ENCODE assay signal across 30 mouse cellular contexts in genomic region chr4:118383271-118383670, GRCm38 (mm10).
"Had no signal": no experiment of that assay in that cellular context is flagged by ENCODE, and none has a peak within 500 bp of the region (broad histone marks: within the 10 kb centered on the region; RNA-seq: fewer than 3 reads in every experiment).

No protein-coding gene starts in this region.

- H3K4me1 ChIP-seq: limb, embryonic 10.5 days; limb, embryonic 12.5 days; limb, embryonic 13.5 days; limb, embryonic 15.5 days; liver, embryonic 12.5 days; liver, embryonic 13.5 days; liver, embryonic 15.5 days; lung, embryonic 15.5 days; megakaryocyte, embryonic 14.5 days; midbrain, embryonic 10.5 days; midbrain, embryonic 12.5 days; midbrain, embryonic 13.5 days; midbrain, embryonic 15.5 days; neural tube, embryonic 12.5 days had no signal

- H3K27ac ChIP-seq: limb, embryonic 10.5 days; limb, embryonic 12.5 days; limb, embryonic 13.5 days; limb, embryonic 15.5 days; liver, embryonic 12.5 days; liver, embryonic 13.5 days; liver, embryonic 14.5 days; liver, embryonic 15.5 days; lung, embryonic 15.5 days; macrophage; midbrain, embryonic 10.5 days; midbrain, embryonic 12.5 days; midbrain, embryonic 13.5 days; midbrain, embryonic 15.5 days; neural tube, embryonic 12.5 days had no signal

- H3K27me3 ChIP-seq: limb, embryonic 12.5 days; limb, embryonic 13.5 days; limb, embryonic 15.5 days; liver, embryonic 12.5 days; liver, embryonic 13.5 days; liver, embryonic 15.5 days; lung, embryonic 15.5 days; megakaryocyte, embryonic 14.5 days; midbrain, embryonic 12.5 days; midbrain, embryonic 13.5 days; midbrain, embryonic 15.5 days; neural tube, embryonic 12.5 days had no signal

- DNase-seq: left cerebral cortex, postnatal 4 days; liver; liver, embryonic 13.5 days; liver, postnatal 0 days; lung, adult 18-20 months; lung, adult 2 months; lung, embryonic 14.5 days; lung, postnatal 10 days; lung, postnatal 14 days; lung, postnatal 36 days; lung, postnatal 4 days; midbrain, embryonic 14.5 days had no signal

- H3K9me3 ChIP-seq: limb, embryonic 10.5 days; limb, embryonic 12.5 days; limb, embryonic 13.5 days; limb, embryonic 15.5 days; liver, embryonic 12.5 days; liver, embryonic 13.5 days; liver, embryonic 15.5 days; lung, embryonic 15.5 days; megakaryocyte, embryonic 14.5 days; midbrain, embryonic 10.5 days; midbrain, embryonic 12.5 days; midbrain, embryonic 13.5 days; midbrain, embryonic 15.5 days; neural tube, embryonic 12.5 days had no signal

- ATAC-seq: liver, embryonic 12.5 days; liver, postnatal 0 days; lung, postnatal 0 days; midbrain, embryonic 13.5 days; midbrain, embryonic 15.5 days had no signal

- H3K9ac ChIP-seq: limb, embryonic 12.5 days; limb, embryonic 13.5 days; limb, embryonic 15.5 days; liver, embryonic 12.5 days; liver, embryonic 13.5 days; liver, embryonic 14.5 days; liver, embryonic 15.5 days; liver, postnatal 0 days; lung, embryonic 14.5 days; lung, embryonic 15.5 days; midbrain, embryonic 12.5 days; midbrain, embryonic 13.5 days; midbrain, embryonic 15.5 days; neural tube, embryonic 12.5 days had no signal

- H3K4me2 ChIP-seq: limb, embryonic 12.5 days; limb, embryonic 13.5 days; limb, embryonic 15.5 days; liver, embryonic 11.5 days; liver, embryonic 12.5 days; liver, embryonic 13.5 days; liver, embryonic 15.5 days; lung, embryonic 14.5 days; lung, embryonic 15.5 days; midbrain, embryonic 12.5 days; midbrain, embryonic 13.5 days; midbrain, embryonic 15.5 days; neural tube, embryonic 12.5 days had no signal

- H3K4me3 ChIP-seq: limb, embryonic 10.5 days; limb, embryonic 12.5 days; limb, embryonic 13.5 days; limb, embryonic 15.5 days; liver, embryonic 12.5 days; liver, embryonic 13.5 days; liver, embryonic 15.5 days; lung, embryonic 15.5 days; megakaryocyte, embryonic 14.5 days; midbrain, embryonic 10.5 days; midbrain, embryonic 12.5 days; midbrain, embryonic 13.5 days; midbrain, embryonic 15.5 days; myocyte; neural tube, embryonic 12.5 days had no signal
